In the genomic region with DNA sequence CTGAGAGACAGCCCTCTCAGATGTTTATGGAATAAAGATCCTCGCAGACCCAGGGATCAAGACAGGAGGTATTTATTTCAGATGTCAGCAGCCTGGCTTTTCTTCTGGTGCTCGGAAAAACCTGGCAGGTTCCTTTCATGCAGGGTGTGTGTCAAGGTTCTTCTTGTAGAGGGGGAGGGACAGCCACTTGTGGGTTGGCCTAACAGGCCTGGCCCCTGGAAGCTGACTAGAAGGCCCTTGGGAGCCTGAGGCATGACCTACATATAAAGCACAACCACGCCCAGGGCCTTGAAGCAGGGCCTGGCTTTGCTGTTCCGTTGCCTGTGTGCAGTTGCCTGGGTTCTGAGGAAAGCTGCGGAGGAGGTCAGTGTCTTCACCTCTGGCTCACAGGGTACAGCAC, we compare ENCODE assay signal across 9 mouse cellular contexts. TPM values are rescaled to one million over a fixed set of nuclear protein-coding genes. Genes with fewer than 3 reads are reported as not detected.
DNase-seq lines count a peak whose midpoint lies in the region; ATAC-seq and TF ChIP-seq lines count a peak whose summit lies in the region.
"Had no signal": no experiment of that assay in that cellular context is flagged by ENCODE, and none has a peak within 500 bp of the region (broad histone marks: within the 10 kb centered on the region; RNA-seq: fewer than 3 reads in every experiment).

No protein-coding gene starts in this region.

- no peak for TF ChIP-seq CTCF in stomach, postnatal 0 days (IDR thresholded peaks at IDR 0.05; ENCODE audit: low read depth)

- no peaks in the 10 kb centered on the region for H3K36me3 ChIP-seq in limb, embryonic 15.5 days
- no peaks in the 10 kb centered on the region for H3K36me3 ChIP-seq in stomach, postnatal 0 days (ENCODE audit: control insufficient read depth, insufficient read depth, low read length)
- H3K36me3 ChIP-seq: midbrain, embryonic 15.5 days had no signal

- peak overlapping the region; percentile 77 for H3K27ac ChIP-seq in limb, embryonic 15.5 days
- peak overlapping the region; percentile 61 for H3K27ac ChIP-seq in stomach, postnatal 0 days (replicated peaks)
- H3K27ac ChIP-seq: midbrain, embryonic 15.5 days had no signal

- H3K27me3 ChIP-seq in limb, embryonic 15.5 days: peaks cover 5% of the 10 kb centered on the region; the same call in 1 of the 2 replicates
- no peaks in the 10 kb centered on the region for H3K27me3 ChIP-seq in stomach, postnatal 0 days (ENCODE audit: control insufficient read depth, insufficient read depth, low read length)
- H3K27me3 ChIP-seq: midbrain, embryonic 15.5 days had no signal

- no peak; the same call in 1 of the 2 replicates for ATAC-seq in limb, embryonic 15.5 days (ENCODE audit: insufficient number of reproducible peaks, low FRiP score, low TSS enrichment, low read depth)
- peak; percentile 64 for ATAC-seq in stomach, postnatal 0 days (ENCODE audit: low FRiP score, low TSS enrichment)
- ATAC-seq: midbrain, embryonic 15.5 days had no signal

- peak; percentile 77 for DNase-seq in ovary, adult 18-20 months (ENCODE audit: low spot score)
- DNase-seq in ovary, postnatal 10 days (ENCODE audit: low spot score): no peak
- DNase-seq in gastrocnemius, adult 18-20 months (ENCODE audit: low spot score): peak; percentile 78
- peak; percentile 67 for DNase-seq in stomach, postnatal 0 days (ENCODE audit: low spot score)
- DNase-seq in cerebellum, adult 11 months: no peak
- DNase-seq in frontal cortex, postnatal 25 days (ENCODE audit: low spot score in 2 of 2): no peak
- no peak for DNase-seq in layer of hippocampus, postnatal 10 days (ENCODE audit: low spot score in 2 of 2)

- TF ChIP-seq EP300 in stomach, postnatal 0 days (optimal IDR thresholded peaks at IDR 0.05): no peak

- peaks cover 22% of the 10 kb centered on the region for H3K4me1 ChIP-seq in limb, embryonic 15.5 days
- peaks cover 9% of the 10 kb centered on the region for H3K4me1 ChIP-seq in stomach, postnatal 0 days (replicated peaks; ENCODE audit: control insufficient read depth, insufficient read depth)
- H3K4me1 ChIP-seq: midbrain, embryonic 15.5 days had no signal

- H3K4me3 ChIP-seq in limb, embryonic 15.5 days: no peak overlapping the region
- H3K4me3 ChIP-seq in stomach, postnatal 0 days (ENCODE audit: low read depth, low read length): no peak overlapping the region
- H3K4me3 ChIP-seq: midbrain, embryonic 15.5 days had no signal

- WGBS in limb, embryonic 15.5 days: 36% methylated on average over 5 of the region's 5 CpGs
- 21% methylated on average over 5 of the region's 5 CpGs for WGBS in stomach, postnatal 0 days

- H3K9me3 ChIP-seq in limb, embryonic 15.5 days: no peaks in the 10 kb centered on the region
- H3K9me3 ChIP-seq in stomach, postnatal 0 days (ENCODE audit: control insufficient read depth, low read length): no peaks in the 10 kb centered on the region
- H3K9me3 ChIP-seq: midbrain, embryonic 15.5 days had no signal

- no peak overlapping the region for H3K4me2 ChIP-seq in limb, embryonic 15.5 days
- no peak overlapping the region for H3K4me2 ChIP-seq in stomach, postnatal 0 days (replicated peaks; ENCODE audit: low read depth)
- H3K4me2 ChIP-seq: midbrain, embryonic 15.5 days had no signal

- H3K9ac ChIP-seq in limb, embryonic 15.5 days: no peak overlapping the region
- H3K9ac ChIP-seq in stomach, postnatal 0 days (ENCODE audit: low read length): no peak overlapping the region
- H3K9ac ChIP-seq: midbrain, embryonic 15.5 days had no signal

RNA-seq across cellular contexts. Expression of a gene that starts 16.7 kb away (rescaled TPM):
- 10 to 100 TPM; 19.6 to 21.0 TPM for total RNA-seq in gastrocnemius, adult 18-20 months (2021)
- polyA plus RNA-seq in limb, embryonic 15.5 days (2015; fragmentation: Nextera tagmentation; extraction: Ambion mirVana): 205 and 218 TPM in 2 replicates
- 149 and 162 TPM in 2 replicates for polyA plus RNA-seq in stomach, postnatal 0 days (2015; fragmentation: Nextera tagmentation; extraction: Ambion mirVana)
- 10 to 100 TPM; 70.7 to 82.3 TPM for total RNA-seq in layer of hippocampus, postnatal 10 days (2021)

RNA-seq across cellular contexts. Expression of a gene that starts 17.1 kb away (rescaled TPM):
- 1,000 to 10,000 TPM; 1,486 to 1,625 TPM for total RNA-seq in gastrocnemius, adult 18-20 months (2021)
- 903 and 912 TPM in 2 replicates for polyA plus RNA-seq in limb, embryonic 15.5 days (2015; fragmentation: Nextera tagmentation; extraction: Ambion mirVana)
- 1,419 and 1,437 TPM in 2 replicates for polyA plus RNA-seq in stomach, postnatal 0 days (2015; fragmentation: Nextera tagmentation; extraction: Ambion mirVana)
- 100 to 1,000 TPM; 930 to 997 TPM for total RNA-seq in layer of hippocampus, postnatal 10 days (2021)

RNA-seq across cellular contexts. Expression of a gene that starts 17.2 kb away (rescaled TPM):
- total RNA-seq in gastrocnemius, adult 18-20 months (2021): not detected
- 2.2 and 5.0 TPM in 2 replicates for polyA plus RNA-seq in limb, embryonic 15.5 days (2015; fragmentation: Nextera tagmentation; extraction: Ambion mirVana)
- 2.1 and 4.7 TPM in 2 replicates for polyA plus RNA-seq in stomach, postnatal 0 days (2015; fragmentation: Nextera tagmentation; extraction: Ambion mirVana)
- total RNA-seq in layer of hippocampus, postnatal 10 days (2021): under 1 TPM in 1 of 2 experiments, not detected in 1; 0.51 TPM

RNA-seq across cellular contexts. Expression of a gene that starts 37.7 kb away (rescaled TPM):
- 1 to 10 TPM in 1 of 2 experiments, under 1 TPM in 1; 0.37 to 1.0 TPM for total RNA-seq in gastrocnemius, adult 18-20 months (2021)
- polyA plus RNA-seq in limb, embryonic 15.5 days (2015; fragmentation: Nextera tagmentation; extraction: Ambion mirVana): 7.7 and 9.9 TPM in 2 replicates
- 12.2 and 14.0 TPM in 2 replicates for polyA plus RNA-seq in stomach, postnatal 0 days (2015; fragmentation: Nextera tagmentation; extraction: Ambion mirVana)
- 10 to 100 TPM in 1 of 2 experiments, 1 to 10 TPM in 1; 9.0 to 13.1 TPM for total RNA-seq in layer of hippocampus, postnatal 10 days (2021)

RNA-seq across cellular contexts. Expression of a gene that starts 51.1 kb away (rescaled TPM):
- total RNA-seq in gastrocnemius, adult 18-20 months (2021): 1 to 10 TPM; 7.6 to 9.0 TPM
- polyA plus RNA-seq in limb, embryonic 15.5 days (2015; fragmentation: Nextera tagmentation; extraction: Ambion mirVana): 5.9 and 8.8 TPM in 2 replicates
- 18.7 and 18.9 TPM in 2 replicates for polyA plus RNA-seq in stomach, postnatal 0 days (2015; fragmentation: Nextera tagmentation; extraction: Ambion mirVana)
- total RNA-seq in layer of hippocampus, postnatal 10 days (2021): 1 to 10 TPM; 4.2 to 4.8 TPM

Comparison
In these comparisons a context has a peak if more than half of its experiments do, and no peak if none do; other contexts are left out.
1. DNase-seq: peak in ovary, adult 18-20 months (single experiment), gastrocnemius, adult 18-20 months (single experiment) and stomach, postnatal 0 days (single experiment); none in ovary, postnatal 10 days (single experiment), cerebellum, adult 11 months (single experiment), frontal cortex, postnatal 25 days (0 of 2) and layer of hippocampus, postnatal 10 days (0 of 2).